Mouse (Mus musculus): ENCODE data around the gene Lrrc29.

The Lrrc29 gene

DNA sequence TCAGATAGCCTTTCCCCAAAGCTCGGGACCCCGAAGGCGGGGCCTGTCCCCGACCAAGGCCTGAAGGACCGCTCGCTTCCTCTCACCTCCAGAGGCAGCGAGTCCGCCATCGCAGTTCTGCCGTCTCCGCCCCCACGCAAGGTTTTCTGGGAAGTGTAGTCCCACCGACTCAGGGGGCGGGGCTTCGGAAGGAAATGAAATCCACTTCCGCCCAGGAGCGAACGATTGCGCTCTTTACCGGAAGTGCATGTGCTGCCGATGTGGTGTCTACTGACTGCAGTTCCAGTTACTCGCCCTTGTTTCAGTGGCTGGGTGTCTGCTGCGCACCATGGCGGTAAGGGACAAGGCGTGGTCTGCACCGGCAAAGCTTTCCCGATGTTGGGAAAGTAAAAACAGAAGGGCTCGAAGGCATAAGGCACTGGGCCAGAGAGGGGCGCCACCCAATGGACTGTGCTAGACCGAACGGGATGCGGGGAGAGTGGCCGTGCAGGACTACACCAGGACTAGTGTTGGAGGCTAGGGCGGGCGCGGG lies at the start of gene Lrrc29, which contains the start of gene Tmem208:
Gene Lrrc29, minus strand, starts transcription at position 138 of the 532 bp plus-strand sequence.
Gene Tmem208, plus strand, starts transcription at position 214 of the 532 bp plus-strand sequence.
- DNase-seq = peak; percentile 98

DNA sequence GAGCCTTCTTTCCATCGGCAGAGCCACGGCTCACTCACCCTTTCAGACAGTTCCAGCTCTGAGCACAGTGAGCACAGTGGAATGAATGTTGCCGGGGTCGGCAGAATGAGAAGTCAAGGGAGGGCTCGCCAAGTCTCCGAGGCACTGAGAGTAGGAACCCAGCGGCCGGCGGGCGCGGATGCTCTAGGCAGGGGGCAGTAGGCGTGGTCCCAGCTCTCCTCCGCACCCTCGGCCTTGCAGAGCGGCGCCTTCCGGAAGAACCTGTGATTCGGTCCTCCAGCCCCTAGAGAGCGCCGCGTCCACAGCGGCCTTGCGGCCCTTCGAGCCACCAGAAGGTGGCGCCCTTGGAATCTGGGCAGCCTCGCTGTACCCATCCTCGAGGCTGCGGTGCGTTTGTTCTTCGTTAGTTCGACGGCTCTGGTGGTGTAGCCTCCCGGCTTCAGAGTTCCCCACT lies 48.5 kb upstream of the Lrrc29 start:
- DNase-seq = no peak

DNA sequence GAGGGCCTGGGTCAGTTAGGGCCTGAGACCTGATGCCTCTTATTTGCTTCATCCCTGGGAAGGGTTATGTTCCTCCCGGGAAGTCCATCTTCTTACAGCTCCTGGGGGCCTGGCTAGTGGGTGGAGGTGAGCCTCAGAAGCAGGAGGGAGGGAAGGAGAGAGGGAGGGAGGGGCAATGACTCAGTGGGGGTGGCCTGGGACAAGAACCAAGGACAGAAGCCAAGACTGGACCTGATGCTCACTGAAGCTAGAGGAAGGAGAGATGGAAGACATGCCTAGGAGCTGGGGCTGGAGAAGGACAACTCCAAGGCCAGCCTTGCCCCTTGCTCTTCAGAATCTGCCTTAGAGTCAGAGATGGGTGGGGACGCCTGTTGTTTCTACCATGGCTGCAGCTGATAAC lies 47.0 kb upstream of the Lrrc29 start, which contains the start of gene Plekhg4:
Gene Plekhg4, plus strand, starts transcription at position 243 of the 400 bp plus-strand sequence.
- DNase-seq = no peak

GRCm38 (mm10) chr8:105372473-105372872 lies 46.4 kb upstream of the Lrrc29 start:
- DNase-seq = no peak

DNA sequence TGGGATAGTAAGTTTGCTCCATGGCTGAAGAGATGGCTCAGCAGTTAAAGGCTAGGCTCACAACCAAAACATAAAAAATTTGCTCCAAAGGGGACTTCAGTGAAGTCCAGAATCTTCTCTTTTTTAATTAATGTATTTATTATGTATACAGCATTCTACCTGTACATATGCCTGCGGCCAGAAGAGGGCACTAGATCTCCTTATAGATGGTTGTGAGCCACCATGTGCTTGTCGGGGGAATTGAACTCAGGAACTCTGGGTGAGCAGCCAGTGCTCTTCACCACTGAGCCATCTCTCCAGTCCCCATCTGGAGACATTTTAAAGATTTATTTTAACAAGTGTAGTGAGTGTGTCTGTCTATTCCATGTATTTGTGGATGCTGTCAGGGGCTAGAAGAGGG lies 41.0 kb upstream of the Lrrc29 start:
- no peak for DNase-seq

DNA sequence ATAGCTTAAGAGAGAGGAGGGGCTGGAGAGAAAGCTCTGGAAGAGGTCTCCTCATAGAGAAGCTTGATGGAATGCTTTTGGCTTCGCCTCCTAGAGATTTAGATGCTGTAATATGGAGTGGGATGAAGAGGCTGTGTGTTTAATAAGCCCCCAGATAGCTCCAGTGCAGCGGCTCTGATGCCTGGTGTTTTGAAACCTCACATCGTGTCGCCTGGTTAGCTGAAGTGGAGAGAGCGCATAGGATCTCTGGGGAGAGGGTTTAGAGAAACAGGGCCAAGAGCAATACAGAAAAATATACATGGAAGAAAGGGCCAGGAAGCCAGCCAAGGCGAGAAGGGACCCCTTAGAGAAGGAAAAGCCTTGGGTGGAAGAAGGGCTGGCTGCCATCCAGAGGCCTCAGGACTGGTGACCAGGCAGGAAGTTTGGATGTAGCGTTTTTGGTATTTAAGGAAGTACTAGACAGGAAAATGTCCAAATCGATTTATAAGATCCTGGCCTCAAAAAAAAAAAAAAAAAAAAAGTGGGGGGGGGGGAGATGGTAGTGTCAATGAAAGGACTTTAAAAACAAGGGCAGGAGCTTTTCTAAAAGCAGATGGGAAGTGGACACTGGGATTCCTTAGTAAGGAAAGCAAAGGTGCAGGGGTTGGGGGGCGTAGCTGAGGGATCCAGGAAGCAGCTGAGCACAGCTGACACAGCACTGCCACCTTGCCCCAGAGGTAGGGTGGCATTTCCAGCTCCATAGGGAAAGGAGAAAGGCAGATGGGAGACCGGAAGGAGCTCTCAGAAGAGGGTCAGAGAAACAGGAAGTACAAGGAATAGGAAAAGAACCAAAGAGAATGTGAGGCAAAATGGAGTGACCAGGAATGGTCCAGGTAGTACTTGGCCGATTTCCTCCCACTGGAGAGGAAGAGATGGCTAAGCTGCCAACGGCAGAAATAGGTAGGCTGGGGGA lies 35.9 kb upstream of the Lrrc29 start:
- no peak for DNase-seq

GRCm38 (mm10) chr8:105359646-105360045 lies 33.6 kb upstream of the Lrrc29 start:
- no peak for DNase-seq

DNA sequence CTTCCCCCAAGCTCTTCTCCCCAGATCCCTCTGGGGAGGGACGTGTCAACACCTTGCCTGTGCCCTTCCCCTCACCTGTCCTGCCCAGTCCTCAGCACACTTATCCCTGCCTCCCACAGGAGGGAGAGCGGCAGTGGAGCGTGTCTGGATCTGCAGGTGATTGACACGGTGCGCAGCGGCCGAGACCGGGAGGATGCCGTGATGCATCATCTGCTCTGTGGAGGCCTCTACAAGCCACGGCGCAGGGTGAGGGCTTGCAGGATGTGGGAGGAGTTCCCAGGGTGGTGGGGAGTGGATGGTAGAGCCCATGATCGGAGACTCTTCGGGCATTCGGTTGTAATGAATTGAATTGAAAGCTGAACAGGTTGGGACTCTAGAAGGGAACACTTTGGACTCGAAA lies 33.1 kb upstream of the Lrrc29 start:
- DNase-seq = no peak

GRCm38 (mm10) chr8:105356681-105357080 lies 30.6 kb upstream of the Lrrc29 start:
- DNase-seq = no peak

DNA sequence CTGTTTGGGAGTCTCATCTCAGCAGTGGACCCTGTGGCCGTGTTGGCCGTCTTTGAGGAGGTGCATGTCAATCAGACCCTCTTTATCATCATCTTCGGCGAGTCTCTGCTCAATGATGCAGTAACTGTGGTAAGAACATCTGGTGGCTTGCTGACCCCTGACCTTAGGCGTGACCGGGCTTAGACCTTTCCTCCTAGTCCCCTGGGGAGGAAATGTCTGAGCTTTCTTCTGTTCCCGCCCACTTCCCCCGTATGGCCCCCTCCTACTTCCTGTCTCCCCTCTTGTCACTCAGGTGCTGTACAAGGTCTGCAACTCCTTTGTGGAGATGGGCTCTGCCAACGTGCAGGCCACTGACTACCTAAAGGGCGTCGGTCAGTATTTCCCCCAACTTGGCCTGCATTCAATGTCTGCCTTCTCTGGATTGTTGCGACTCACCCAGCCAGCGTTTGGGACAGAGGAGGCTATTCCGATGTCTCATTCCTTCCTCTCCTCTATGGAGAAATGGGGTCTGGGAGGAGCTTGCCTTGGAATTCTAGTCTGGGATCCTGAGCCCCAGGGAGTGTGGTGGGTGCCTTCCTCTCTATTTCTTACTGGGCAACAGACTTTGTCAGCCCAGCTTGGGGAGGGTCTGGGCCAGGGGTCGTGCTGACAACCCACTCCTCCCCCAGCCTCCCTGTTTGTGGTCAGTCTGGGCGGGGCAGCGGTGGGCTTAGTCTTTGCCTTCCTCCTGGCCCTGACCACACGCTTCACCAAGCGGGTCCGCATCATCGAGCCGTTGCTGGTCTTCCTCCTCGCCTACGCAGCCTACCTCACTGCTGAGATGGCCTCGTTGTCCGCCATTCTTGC lies 29.3 kb upstream of the Lrrc29 start:
- no peak for DNase-seq

DNA sequence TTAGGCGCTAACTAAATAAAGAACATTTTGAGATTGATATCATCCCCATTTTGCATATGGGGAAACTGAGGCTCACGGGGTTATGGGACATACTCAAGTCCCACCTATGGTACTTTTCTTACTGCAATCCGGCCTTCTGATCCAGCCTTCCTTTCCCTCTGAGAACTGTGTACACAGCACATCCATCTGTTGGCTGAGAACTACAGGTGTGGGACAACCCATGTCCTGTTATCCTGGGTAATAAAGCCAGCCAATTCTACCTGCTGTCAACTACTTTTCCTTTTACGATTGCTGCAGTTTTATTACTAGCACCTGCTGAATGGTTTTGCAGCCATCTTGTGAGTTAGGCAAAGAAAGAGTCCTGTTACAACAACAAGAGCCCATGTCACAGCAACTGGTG lies 28.5 kb upstream of the Lrrc29 start:
- DNase-seq = no peak

DNA sequence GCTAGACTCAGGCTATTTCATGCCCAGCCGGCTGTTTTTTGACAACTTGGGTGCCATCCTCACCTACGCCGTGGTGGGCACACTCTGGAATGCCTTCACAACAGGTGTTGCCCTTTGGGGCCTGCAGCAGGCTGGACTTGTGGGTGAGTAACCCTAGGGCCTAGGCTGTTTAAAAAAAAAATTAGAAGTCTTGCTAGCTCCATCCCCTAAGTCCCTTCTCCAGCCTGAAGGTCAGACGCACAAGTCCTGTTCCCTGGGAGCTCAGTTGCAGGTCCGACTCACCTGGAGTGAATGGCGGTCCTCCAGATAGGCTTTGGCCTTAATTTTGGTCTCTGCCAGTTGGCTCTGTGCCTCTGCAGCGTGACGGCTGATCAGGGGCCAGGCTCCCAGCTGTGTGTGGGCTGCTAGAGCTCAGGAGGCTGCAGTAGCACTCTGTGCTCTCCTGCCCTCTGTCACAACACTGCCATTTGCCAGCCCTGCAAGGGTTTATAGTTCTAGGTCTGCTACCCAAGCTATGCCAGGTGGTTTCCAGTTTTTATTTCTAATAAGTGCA lies 27.6 kb upstream of the Lrrc29 start:
- no peak for DNase-seq

DNA sequence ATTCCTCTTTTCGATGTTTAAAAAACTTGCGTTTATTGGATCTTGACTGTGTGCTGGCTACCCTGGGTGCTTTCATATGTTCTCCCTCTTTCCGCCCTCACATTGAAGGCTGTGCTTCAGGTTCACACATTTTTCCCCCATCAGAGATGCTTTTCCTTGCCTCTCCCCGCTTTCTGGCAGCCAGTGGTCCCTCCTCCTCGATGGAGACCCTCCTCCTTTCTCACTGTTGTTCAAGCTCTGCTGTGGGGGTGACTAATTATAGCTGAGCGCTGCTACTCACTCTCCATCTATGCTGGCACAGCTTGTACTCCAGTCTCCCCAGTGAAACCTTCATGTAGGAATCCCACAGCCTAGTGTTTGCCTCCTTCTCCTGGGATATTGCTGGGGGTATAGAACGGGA lies 24.1 kb upstream of the Lrrc29 start:
- DNase-seq = peak; percentile 29

DNA sequence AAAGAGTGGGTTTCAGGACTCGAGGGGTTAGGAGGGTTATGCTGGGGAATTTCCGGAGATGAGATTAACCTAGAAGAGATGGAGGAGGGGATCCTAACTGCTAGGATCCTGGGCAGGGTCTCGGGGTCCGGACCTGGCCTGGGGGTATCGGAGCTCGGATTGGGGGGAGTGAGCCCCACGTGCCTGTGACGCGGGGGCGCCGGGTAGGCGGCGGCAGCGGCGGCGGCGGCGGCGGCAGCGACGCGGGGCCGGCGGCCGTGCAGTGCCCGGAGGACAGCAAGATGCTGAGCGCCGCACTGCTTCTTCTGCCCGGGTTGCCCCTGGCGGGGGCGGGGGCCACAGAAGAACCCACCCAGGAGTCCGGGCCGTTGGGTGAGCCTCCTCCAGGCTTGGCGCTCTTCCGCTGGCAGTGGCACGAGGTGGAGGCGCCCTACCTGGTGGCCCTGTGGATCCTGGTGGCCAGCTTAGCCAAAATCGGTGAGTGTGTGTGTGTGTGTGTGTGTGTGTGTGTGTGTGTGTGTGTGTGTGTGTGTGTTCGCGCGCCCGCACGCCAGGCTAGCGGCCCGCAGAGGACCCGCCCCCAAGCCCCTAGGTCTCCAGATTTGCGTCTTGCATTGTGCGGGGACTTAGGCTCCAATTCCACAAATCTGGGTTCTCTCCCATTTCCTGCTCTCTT lies 23.2 kb upstream of the Lrrc29 start:
- peak; percentile 40 for DNase-seq

- DNase-seq = peak; percentile 53
These were observed 22.5 kb upstream of the Lrrc29 start, which contains the start of gene Slc9a5 for GRCm38 (mm10) chr8:105348450-105349095. Slc9a5 (plus strand) TSS chr8:105348843.

GRCm38 (mm10) chr8:105347428-105348221 lies 21.5 kb upstream of the Lrrc29 start, which contains the start of gene Fhod1:
Fhod1 (minus strand) TSS chr8:105347953.
- peak; percentile 92 for DNase-seq

GRCm38 (mm10) chr8:105346611-105347427 lies 20.7 kb upstream of the Lrrc29 start:
- peak; percentile 55 for DNase-seq

- DNase-seq = no peak
These were observed 19.2 kb upstream of the Lrrc29 start for GRCm38 (mm10) chr8:105345061-105345975.
